Mouse (Mus musculus) adrenal gland, adult 2 months (tissue): ENCODE measurements at regions not wholly inside any gene's neighbourhood (a gene's known extent, or its start where the extent isn't known, plus 50 kb on each side); places are given as distances from the start of the nearest gene placed in this dataset.
A peak's percentile ranks its signal among the peaks of the same experiment; 100 is the strongest.

ENCODE experiments used
- DNase-seq: peaks from one replicate; pipeline ENCODE4 v3.0.0; 2021

- peak; percentile 1 for DNase-seq
Measured at GRCm38 (mm10) chr13:105911811-105912210, 468.4 kb downstream of the Htr1a start.

- DNase-seq = no peak
Measured at GRCm38 (mm10) chr13:105916711-105917110, 473.3 kb downstream of the Htr1a start.

- DNase-seq = no peak
Measured at GRCm38 (mm10) chr13:105921673-105922072, 478.2 kb downstream of the Htr1a start.

- DNase-seq = no peak
Measured at GRCm38 (mm10) chr13:105937780-105938179, 494.3 kb downstream of the Htr1a start.
